Mouse (Mus musculus) limb, embryonic 14.5 days (tissue): ENCODE results near the gene Tbata. TPM values are rescaled to one million over a fixed set of nuclear protein-coding genes. Genes with fewer than 3 reads are reported as not detected.
A peak's percentile ranks its signal among the peaks of the same experiment; 100 is the strongest.

Experiments used
- ATAC-seq: fragments of 200-750 bp; cut with Nextera tagmentation; 2 replicates; pipeline ENCODE4 v1.8.0; 2017; ENCODE audit warnings: low read depth, moderate number of reproducible peaks, moderate TSS enrichment; ENCODE audit not compliant: low FRiP score
- DNase-seq: peaks from one replicate; pipeline ENCODE4 v3.0.0-alpha.2; 2015; ENCODE audit warnings: low spot score
- H3K27ac ChIP-seq: fragments of 300-500 bp; sonication (generic); replicated peaks from 2 replicates; pipeline ENCODE4 v1.5.1; 2014; ENCODE audit warnings: low read depth, mild to moderate bottlenecking, low read length, moderate library complexity, mixed read lengths
- H3K27me3 ChIP-seq: fragments of 300-500 bp; sonication (generic); 2 replicates; pipeline ENCODE4 v1.6.1; 2014; ENCODE audit warnings: low read length, mixed read lengths; ENCODE audit not compliant: control insufficient read depth, insufficient read depth
- H3K36me3 ChIP-seq: fragments of 300-500 bp; sonication (generic); 2 replicates; pipeline ENCODE4 v1.6.1; 2014; ENCODE audit warnings: mild to moderate bottlenecking, low read length, moderate library complexity, mixed read lengths; ENCODE audit not compliant: control insufficient read depth, insufficient read depth
- H3K4me1 ChIP-seq: fragments of 300-500 bp; sonication (generic); 2 replicates; pipeline ENCODE4 v1.6.1; 2014; ENCODE audit warnings: antibody characterized with exemption, low read length, mixed read lengths; ENCODE audit not compliant: control insufficient read depth, insufficient read depth
- H3K4me2 ChIP-seq: fragments of 300-500 bp; sonication (generic); replicated peaks from 2 replicates; pipeline ENCODE4 v1.6.1; 2014; ENCODE audit warnings: low read depth, mild to moderate bottlenecking, low read length, moderate library complexity; ENCODE audit not compliant: severe bottlenecking
- H3K4me3 ChIP-seq: fragments of 300-500 bp; sonication (generic); replicated peaks from 2 replicates; pipeline ENCODE4 v1.5.1; 2014; ENCODE audit warnings: low read length
- H3K9ac ChIP-seq: fragments of 300-500 bp; sonication (generic); 2 replicates; pipeline ENCODE4 v1.6.1; 2014; ENCODE audit warnings: mild to moderate bottlenecking, low read depth, low read length, moderate library complexity; ENCODE audit not compliant: severe bottlenecking
- H3K9me3 ChIP-seq: fragments of 300-500 bp; sonication (generic); 2 replicates; pipeline ENCODE4 v1.6.1; 2016; ENCODE audit warnings: low read length; ENCODE audit not compliant: control insufficient read depth
- POLR2A ChIP-seq: fragments of 200-500 bp; IDR thresholded peaks from 2 replicates; pipeline ENCODE4 v1.8.0; 2012; ENCODE audit warnings: inconsistent platforms, mild to moderate bottlenecking, moderate library complexity, borderline replicate concordance; ENCODE audit not compliant: insufficient read depth, insufficient read length; ENCODE audit errors: extremely low read depth
- WGBS: fragments of 180-500 bp; shearing (Covaris S2); extraction: QIAGEN DNeasy Blood & Tissue Kit; methylation state at CpG from one replicate; pipeline ENCODE4 v1.1.7; 2014; 5-methylcytosine and 5-hydroxymethylcytosine counted together
- polyA plus RNA-seq, 2 experiments: library from polyadenylated mRNA; depleted of rRNA in 1 of 2; stranded (reverse) in 1 of 2; unstranded in 1 of 2; fragments of >200 nt; fragmentation: Nextera tagmentation in 1 of 2; extraction: Ambion mirVana in 1 of 2; gene quantifications; 2 replicates each; pipeline versions ENCODE4 v1.2.1 to v1.2.3; 2012 to 2014

Tbata gene
- polyA plus RNA-seq, 2 experiments, result 0.13 to 0.19 TPM

DNA sequence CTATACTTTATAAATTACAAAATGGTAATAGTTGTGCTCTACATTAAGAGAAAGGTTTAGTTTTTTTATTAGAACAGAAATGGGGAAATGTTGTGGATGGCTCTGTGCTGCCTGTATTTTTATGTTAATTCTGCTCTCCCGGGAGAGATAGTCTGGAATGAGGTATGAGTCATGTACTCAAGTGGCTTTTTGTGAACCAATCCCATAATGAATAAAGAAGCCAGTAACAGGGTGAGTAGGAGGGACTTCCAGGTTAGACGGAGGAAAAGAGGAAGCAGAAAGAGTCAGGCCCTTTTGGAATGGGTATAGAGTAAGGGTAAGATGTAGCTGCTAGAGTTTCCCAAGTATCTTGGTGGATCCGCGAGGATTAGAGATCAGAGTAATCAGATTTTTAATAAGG is 37.7 kb upstream of the Tbata start:
- TF ChIP-seq POLR2A, result no peak
- H3K4me3 ChIP-seq, result no peak overlapping the region
- no peaks in the 10 kb centered on the region for H3K9me3 ChIP-seq
- H3K27me3 ChIP-seq, result no peaks in the 10 kb centered on the region
- 87% methylated on average over 4 of the region's 4 CpGs for WGBS
- no peak overlapping the region for H3K9ac ChIP-seq
- no peaks in the 10 kb centered on the region for H3K4me1 ChIP-seq
- DNase-seq (no peak), ATAC-seq (no peak)
- H3K4me2 ChIP-seq, result no peak overlapping the region
- no peak overlapping the region for H3K27ac ChIP-seq
- H3K36me3 ChIP-seq, result peaks cover 14% of the 10 kb centered on the region

DNA sequence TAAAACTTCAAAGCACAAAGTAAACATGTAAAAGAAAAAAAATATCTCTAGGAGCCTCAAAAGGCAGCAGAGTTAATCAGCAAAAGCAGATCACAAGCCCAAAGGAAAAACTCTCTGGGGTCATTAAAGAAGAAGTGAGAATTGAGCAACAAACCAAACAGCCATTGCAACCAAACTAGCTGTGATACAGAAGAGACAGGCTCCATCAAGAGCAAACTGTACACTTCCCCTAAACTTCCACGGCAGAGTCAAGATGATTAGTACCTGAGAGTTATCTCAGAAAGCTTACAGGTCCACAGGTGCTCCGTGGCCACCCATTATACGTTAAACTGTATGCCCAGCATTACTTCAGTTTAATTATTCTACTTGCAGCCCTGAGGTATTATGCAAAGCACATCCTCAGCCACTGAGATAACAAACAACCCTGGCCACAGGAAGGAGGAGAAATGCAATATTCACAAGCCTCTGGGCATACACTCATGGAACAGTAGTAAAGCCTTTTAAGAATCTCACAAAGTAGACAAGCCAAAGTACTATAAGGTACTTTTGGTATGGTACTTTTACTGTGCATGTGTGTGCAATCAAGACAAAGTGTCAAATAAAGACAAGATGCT is 36.4 kb upstream of the Tbata start:
- ATAC-seq, result no peak
- peaks cover 18% of the 10 kb centered on the region for H3K36me3 ChIP-seq
- H3K4me3 ChIP-seq, result no peak overlapping the region
- no peak for DNase-seq
- H3K27ac ChIP-seq, result no peak overlapping the region
- H3K4me2 ChIP-seq, result no peak overlapping the region
- no peak overlapping the region for H3K9ac ChIP-seq
- H3K27me3 ChIP-seq, result no peaks in the 10 kb centered on the region
- H3K9me3 ChIP-seq, result no peaks in the 10 kb centered on the region
- no peaks in the 10 kb centered on the region for H3K4me1 ChIP-seq
- WGBS, result 45% methylated on average over 3 of the region's 3 CpGs
- TF ChIP-seq POLR2A, result no peak

DNA sequence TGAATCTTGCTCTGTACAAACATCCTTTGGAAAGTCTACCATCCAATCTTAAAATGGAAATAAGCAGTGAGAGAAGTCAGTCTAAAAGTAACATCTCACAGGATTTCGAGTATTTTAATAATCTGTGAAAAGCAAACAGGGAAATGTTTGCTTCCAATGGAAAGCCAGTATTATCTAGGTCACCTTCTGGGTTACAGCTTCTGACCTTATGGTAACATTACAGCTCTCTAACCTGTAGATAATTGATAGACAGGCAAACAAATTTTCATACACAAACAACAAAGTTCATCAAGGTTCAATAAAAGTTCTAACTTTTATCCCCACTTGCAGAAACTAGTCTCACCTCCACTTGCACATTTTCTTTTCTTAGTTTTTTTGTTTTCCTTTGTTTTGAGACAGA is 34.2 kb upstream of the Tbata start:
- 83% methylated on average over 1 of the region's 1 CpGs for WGBS
- no peaks in the 10 kb centered on the region for H3K27me3 ChIP-seq
- H3K9ac ChIP-seq, result no peak overlapping the region
- H3K4me1 ChIP-seq, result no peaks in the 10 kb centered on the region
- no peaks in the 10 kb centered on the region for H3K9me3 ChIP-seq
- H3K4me2 ChIP-seq, result no peak overlapping the region
- DNase-seq (no peak), ATAC-seq (no peak)
- no peak for TF ChIP-seq POLR2A
- peaks cover 17% of the 10 kb centered on the region; the same call in 1 of the 2 replicates for H3K36me3 ChIP-seq
- no peak overlapping the region for H3K27ac ChIP-seq
- H3K4me3 ChIP-seq, result no peak overlapping the region

DNA sequence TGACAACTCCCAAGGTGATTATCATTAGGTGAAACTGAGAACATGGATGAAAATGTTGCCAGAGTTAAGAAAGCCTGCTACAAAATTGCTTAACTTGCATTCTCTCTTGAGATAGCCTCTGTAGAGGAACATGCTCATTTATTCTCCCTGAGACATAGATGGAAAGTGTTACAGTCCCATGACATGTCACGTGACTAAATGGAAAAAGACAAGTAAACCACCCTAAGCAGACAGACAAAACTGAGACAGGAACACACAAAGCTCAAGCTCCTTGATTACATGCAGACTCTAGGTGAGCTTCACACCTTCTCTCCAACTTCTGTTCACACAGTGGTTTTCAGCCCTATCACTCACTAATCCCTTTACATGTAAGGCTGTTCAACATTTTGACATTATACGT is 28.4 kb upstream of the Tbata start:
- peaks cover 7% of the 10 kb centered on the region; the same call in 1 of the 2 replicates for H3K36me3 ChIP-seq
- H3K4me3 ChIP-seq, result no peak overlapping the region
- no peak for TF ChIP-seq POLR2A
- H3K4me1 ChIP-seq, result peaks cover 4% of the 10 kb centered on the region; the same call in 1 of the 2 replicates
- H3K4me2 ChIP-seq, result no peak overlapping the region
- no peaks in the 10 kb centered on the region for H3K27me3 ChIP-seq
- H3K9me3 ChIP-seq, result no peaks in the 10 kb centered on the region
- WGBS, result 84% methylated on average over 2 of the region's 2 CpGs
- ATAC-seq (no peak), DNase-seq (no peak)
- no peak overlapping the region for H3K9ac ChIP-seq
- H3K27ac ChIP-seq, result no peak overlapping the region

- Histone ChIP-seq H3K36me3 (peaks cover 3% of the 10 kb centered on the region; the same call in 1 of the 2 replicates), H3K9ac (peak overlapping the region; percentile 85), H3K27ac (peak overlapping the region; percentile 92), H3K27me3 (no peaks in the 10 kb centered on the region), H3K9me3 (no peaks in the 10 kb centered on the region), H3K4me1 (peaks cover 4% of the 10 kb centered on the region; the same call in 1 of the 2 replicates), H3K4me3 (peak overlapping the region; percentile 84), H3K4me2 (peak overlapping the region; percentile 87)
- no peak for TF ChIP-seq POLR2A
- 0% methylated on average over 3 of the region's 3 CpGs for WGBS
- no peak for ATAC-seq
- DNase-seq, result no peak
These were observed 26.0 kb upstream of the Tbata start for GRCm38 (mm10) chr10:61145766-61146118.
